Mouse (Mus musculus): ENCODE data around the gene Zeb2.

DNA sequence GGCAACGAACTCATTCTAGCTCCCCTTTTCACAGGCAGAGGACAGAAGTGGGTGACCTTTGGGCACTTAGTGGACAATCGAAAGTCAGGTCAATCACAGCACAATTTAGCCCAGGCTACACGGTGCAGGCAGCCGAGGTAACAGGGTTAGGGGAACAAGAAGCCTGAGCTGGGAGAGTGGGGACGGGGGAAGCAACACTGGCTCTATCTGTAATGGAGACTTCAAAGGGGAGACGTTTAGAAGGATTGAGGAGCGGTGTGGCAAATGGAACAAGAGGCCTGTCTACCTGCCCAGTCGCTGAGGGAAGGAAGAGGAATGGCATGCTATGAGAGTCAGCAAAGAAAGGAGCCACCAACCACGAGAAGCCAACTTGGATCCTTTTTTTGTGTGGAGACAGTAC is 57.0 kb downstream of the Zeb2 start:
- no peak for TF ChIP-seq GATA1 (IDR thresholded peaks at IDR 0.05; ENCODE audit: low read length)
- TF ChIP-seq TAL1 (IDR thresholded peaks at IDR 0.05; ENCODE audit: low read length): no peak
